Comparison of ENCODE assay signal across 14 mouse cellular contexts in the genomic region with DNA sequence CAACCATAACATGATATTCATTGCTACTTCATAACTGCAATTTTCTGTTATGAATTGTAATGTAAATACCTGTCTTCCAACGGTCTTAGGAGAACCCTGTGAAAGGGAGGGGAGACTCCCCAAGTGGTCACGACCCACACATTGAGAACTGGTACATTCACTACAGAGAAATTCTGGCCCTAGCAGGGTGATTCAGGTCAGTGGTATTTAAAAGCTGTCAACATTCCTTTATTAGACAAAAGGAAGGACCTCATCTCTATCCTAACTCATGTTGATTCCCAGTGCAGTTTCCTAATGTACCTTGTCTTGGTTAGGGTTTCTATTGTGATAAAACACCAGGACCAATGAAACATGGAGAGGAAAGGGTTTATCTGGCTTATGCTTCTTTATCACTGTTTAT. TPM values are rescaled to one million over a fixed set of nuclear protein-coding genes. Genes with fewer than 3 reads are reported as not detected.
A peak's percentile ranks its signal among the peaks of the same experiment; 100 is the strongest.
DNase-seq lines count a peak whose midpoint lies in the region.
"Had no signal": no experiment of that assay in that cellular context is flagged by ENCODE, and none has a peak within 500 bp of the region (broad histone marks: within the 10 kb centered on the region; RNA-seq: fewer than 3 reads in every experiment).

No protein-coding gene starts in this region.

- DNase-seq in heart, adult 11 months: peak; percentile 16
- DNase-seq in heart, postnatal 36 days: no peak
- peak; percentile 58 for DNase-seq in Muller cell, postnatal 12 days (ENCODE audit: inconsistent ontology term)
- DNase-seq in kidney, postnatal 4 days: no peak
- no peak for DNase-seq in cerebellum, adult 11 months
- DNase-seq: adrenal gland, adult 2 months; adrenal gland, postnatal 10 days; adrenal gland, postnatal 36 days; cerebellum, adult 18-20 months; cerebellum, adult 8-10 months; cerebellum, adult 9-11 months; cerebellum, postnatal 14 days; cerebellum, postnatal 36 days; embryo, embryonic 11 days had no signal

- intact Hi-C loops in heart, postnatal 36 days (cut with DNase I): no loop called here

RNA-seq across cellular contexts. Expression of gene Mtap, which starts 20.9 kb away (rescaled TPM):
- 10 to 100 TPM; 20.5 to 21.0 TPM for total RNA-seq in heart, postnatal 36 days (2021)

Comparison
In these comparisons a context has a peak if more than half of its experiments do, and no peak if none do; other contexts are left out.
1. DNase-seq: peak in heart, adult 11 months (single experiment) and Muller cell, postnatal 12 days (single experiment); none in heart, postnatal 36 days (0 of 2), kidney, postnatal 4 days (0 of 2) and cerebellum, adult 11 months (single experiment).